Comparison of ENCODE assay signal across 8 mouse cellular contexts in the genomic region with DNA sequence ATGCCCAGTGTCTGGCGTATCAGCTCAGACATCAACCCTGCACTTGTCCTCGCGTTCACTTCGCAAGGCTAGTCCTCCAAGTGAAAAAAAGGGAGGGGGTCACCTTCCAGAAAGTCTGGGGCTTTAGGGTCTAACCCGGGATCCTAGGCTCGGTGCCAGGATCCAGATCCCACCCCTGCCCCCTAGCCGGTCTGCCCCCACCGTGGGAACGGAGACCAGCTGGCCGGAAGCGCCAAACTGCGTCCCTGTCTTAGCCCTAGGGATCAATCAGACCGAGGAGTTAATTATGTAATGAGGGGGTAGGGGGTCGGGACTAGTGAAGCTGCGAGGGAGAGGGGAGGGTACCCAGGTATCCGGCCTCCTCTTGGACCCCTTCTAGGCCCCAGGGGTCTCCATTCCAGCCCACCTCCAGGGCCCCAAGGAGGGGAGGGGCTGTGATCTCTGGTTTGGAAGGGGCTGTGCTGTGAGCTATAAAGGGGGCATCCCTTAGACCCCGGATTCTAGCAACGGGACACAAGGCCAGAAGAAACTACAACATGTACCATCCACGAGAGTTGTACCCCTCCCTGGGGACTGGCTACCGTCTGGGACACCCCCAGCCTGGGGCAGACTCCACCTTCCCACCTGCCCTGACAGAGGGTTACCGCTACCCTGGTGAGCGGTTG. TPM values are rescaled to one million over a fixed set of nuclear protein-coding genes. Genes with fewer than 3 reads are reported as not detected.
A peak's percentile ranks its signal among the peaks of the same experiment; 100 is the strongest.
DNase-seq lines count a peak whose midpoint lies in the region; ATAC-seq and TF ChIP-seq lines count a peak whose summit lies in the region.

A gene (plus strand): TSS at position 513 of the 665 bp plus-strand sequence.

- H3K4me3 ChIP-seq in layer of hippocampus, adult 2 months, result peak within 1 kb of the TSS; percentile 53
- peak within 1 kb of the TSS; percentile 34 for H3K4me3 ChIP-seq in embryonic facial prominence, embryonic 11.5 days (ENCODE audit: low read depth, low read length)
- H3K4me3 ChIP-seq in hindbrain, embryonic 12.5 days, result peak within 1 kb of the TSS; percentile 37
- H3K4me3 ChIP-seq in midbrain, embryonic 10.5 days, result peak within 1 kb of the TSS; percentile 58

- H3K27ac ChIP-seq in layer of hippocampus, adult 2 months, result peak within 1 kb of the TSS; percentile 99
- H3K27ac ChIP-seq in embryonic facial prominence, embryonic 11.5 days (replicated peaks; ENCODE audit: low read depth, low read length), result no peak within 1 kb of the TSS
- H3K27ac ChIP-seq in hindbrain, embryonic 12.5 days, result peak within 1 kb of the TSS; percentile 83
- H3K27ac ChIP-seq in midbrain, embryonic 10.5 days (replicated peaks), result peak within 1 kb of the TSS; percentile 82

- peaks cover 5% of the 10 kb centered on the region for H3K36me3 ChIP-seq in embryonic facial prominence, embryonic 11.5 days (replicated peaks; ENCODE audit: control insufficient read depth, insufficient read depth, low read depth, low read length)
- peaks cover 31% of the 10 kb centered on the region for H3K36me3 ChIP-seq in hindbrain, embryonic 12.5 days
- H3K36me3 ChIP-seq in midbrain, embryonic 10.5 days, result peaks cover 34% of the 10 kb centered on the region

- WGBS in embryonic facial prominence, embryonic 11.5 days, result 5% methylated on average over 22 of the region's 22 CpGs
- 7% methylated on average over 22 of the region's 22 CpGs for WGBS in hindbrain, embryonic 12.5 days
- WGBS in midbrain, embryonic 10.5 days, result 9% methylated on average over 22 of the region's 22 CpGs

- peak within 1 kb of the TSS; percentile 58 for H3K9ac ChIP-seq in embryonic facial prominence, embryonic 11.5 days (replicated peaks; ENCODE audit: low read length)
- peak within 1 kb of the TSS; percentile 55 for H3K9ac ChIP-seq in hindbrain, embryonic 12.5 days

- no peaks in the 10 kb centered on the region for H3K27me3 ChIP-seq in embryonic facial prominence, embryonic 11.5 days (ENCODE audit: control insufficient read depth, insufficient read depth, low read length)
- no peaks in the 10 kb centered on the region for H3K27me3 ChIP-seq in hindbrain, embryonic 12.5 days
- no peaks in the 10 kb centered on the region for H3K27me3 ChIP-seq in midbrain, embryonic 10.5 days (ENCODE audit: low read depth, poor library complexity, severe bottlenecking)

- H3K4me1 ChIP-seq in embryonic facial prominence, embryonic 11.5 days (ENCODE audit: control insufficient read depth, insufficient read depth, low read length), result peaks cover 7% of the 10 kb centered on the region
- peaks cover 39% of the 10 kb centered on the region for H3K4me1 ChIP-seq in hindbrain, embryonic 12.5 days
- H3K4me1 ChIP-seq in midbrain, embryonic 10.5 days, result peaks cover 59% of the 10 kb centered on the region

- no peak for DNase-seq in layer of hippocampus, adult 2 months (ENCODE audit: low spot score in 2 of 2)
- no peak for DNase-seq in layer of hippocampus, postnatal 14 days (ENCODE audit: low spot score in 2 of 2)
- no peak for DNase-seq in embryonic facial prominence, embryonic 11.5 days (ENCODE audit: low spot score)
- no peak for DNase-seq in midbrain, embryonic 10.5 days (ENCODE audit: low spot score)
- no peak for DNase-seq in frontal cortex, postnatal 25 days (ENCODE audit: low spot score in 2 of 2)
- DNase-seq in Muller cell, postnatal 12 days (ENCODE audit: inconsistent ontology term), result no peak
- no peak for DNase-seq in left cerebral cortex, adult 11 months (ENCODE audit: low spot score)

- ATAC-seq in embryonic facial prominence, embryonic 11.5 days (replicated peaks; ENCODE audit: insufficient number of reproducible peaks, low FRiP score, low TSS enrichment, low read depth), result peak; percentile 12; the same call in 1 of the 2 replicates
- peak; percentile 38 for ATAC-seq in hindbrain, embryonic 12.5 days (ENCODE audit: low FRiP score)

- no peaks in the 10 kb centered on the region for H3K9me3 ChIP-seq in embryonic facial prominence, embryonic 11.5 days (replicated peaks; ENCODE audit: control insufficient read depth, low read length)
- H3K9me3 ChIP-seq in hindbrain, embryonic 12.5 days (replicated peaks), result no peaks in the 10 kb centered on the region
- no peaks in the 10 kb centered on the region for H3K9me3 ChIP-seq in midbrain, embryonic 10.5 days (replicated peaks)

- H3K4me2 ChIP-seq in embryonic facial prominence, embryonic 11.5 days (ENCODE audit: low read depth, low read length), result peak within 1 kb of the TSS; percentile 79
- H3K4me2 ChIP-seq in hindbrain, embryonic 12.5 days (replicated peaks), result peak within 1 kb of the TSS; percentile 82

- TF ChIP-seq CTCF in layer of hippocampus, adult 2 months (conservative IDR thresholded peaks at IDR 0.05), result no peak

RNA-seq across cellular contexts. Expression of the gene that starts here (rescaled TPM):
- total RNA-seq in layer of hippocampus, adult 2 months (2021), result 1 to 10 TPM in 1 of 2 experiments, under 1 TPM in 1; 0.54 to 1.0 TPM
- under 1 TPM; 0.53 to 0.57 TPM for total RNA-seq in layer of hippocampus, postnatal 14 days (2021)
- 0.18 and 0.27 TPM in 2 replicates for polyA plus RNA-seq in embryonic facial prominence, embryonic 11.5 days (2014; fragmentation: Nextera tagmentation; extraction: Ambion mirVana)
- polyA plus RNA-seq in hindbrain, embryonic 12.5 days (2016; fragmentation: Nextera tagmentation; extraction: Ambion mirVana), result 0.48 and 1.1 TPM in 2 replicates
- 0.42 and 0.64 TPM in 2 replicates for polyA plus RNA-seq in midbrain, embryonic 10.5 days (2016; fragmentation: Nextera tagmentation; extraction: Ambion mirVana)

Comparison
In these comparisons a context has a peak if more than half of its experiments do, and no peak if none do; other contexts are left out.
1. Peak in ATAC-seq, H3K4me3 ChIP-seq, H3K9ac ChIP-seq and H3K4me2 ChIP-seq in embryonic facial prominence, embryonic 11.5 days; RNA of the gene not detected or under 1 TPM.